Mouse (Mus musculus) ES-E14 (cell line): ENCODE results near the gene Gm9767.

Experiments used
- CHD2 ChIP-seq: IDR thresholded peaks from 2 replicates; pipeline ENCODE4 v1.6.1; 2014; ENCODE audit warnings: mild to moderate bottlenecking, low read depth, low read length, inconsistent platforms
- MAFK ChIP-seq: IDR thresholded peaks from 2 replicates; pipeline ENCODE4 v1.6.1; 2014; ENCODE audit warnings: mild to moderate bottlenecking, low read depth, low read length, inconsistent platforms; ENCODE audit not compliant: insufficient read depth
- ZC3H11A ChIP-seq: IDR thresholded peaks from 2 replicates; pipeline ENCODE4 v1.6.1; 2012; ENCODE audit warnings: low read depth, mild to moderate bottlenecking, inconsistent platforms, low read length, borderline replicate concordance
- ZNF384 ChIP-seq: IDR thresholded peaks from 2 replicates; pipeline ENCODE4 v1.6.1; 2012; ENCODE audit warnings: low read depth, low read length, inconsistent platforms

DNA sequence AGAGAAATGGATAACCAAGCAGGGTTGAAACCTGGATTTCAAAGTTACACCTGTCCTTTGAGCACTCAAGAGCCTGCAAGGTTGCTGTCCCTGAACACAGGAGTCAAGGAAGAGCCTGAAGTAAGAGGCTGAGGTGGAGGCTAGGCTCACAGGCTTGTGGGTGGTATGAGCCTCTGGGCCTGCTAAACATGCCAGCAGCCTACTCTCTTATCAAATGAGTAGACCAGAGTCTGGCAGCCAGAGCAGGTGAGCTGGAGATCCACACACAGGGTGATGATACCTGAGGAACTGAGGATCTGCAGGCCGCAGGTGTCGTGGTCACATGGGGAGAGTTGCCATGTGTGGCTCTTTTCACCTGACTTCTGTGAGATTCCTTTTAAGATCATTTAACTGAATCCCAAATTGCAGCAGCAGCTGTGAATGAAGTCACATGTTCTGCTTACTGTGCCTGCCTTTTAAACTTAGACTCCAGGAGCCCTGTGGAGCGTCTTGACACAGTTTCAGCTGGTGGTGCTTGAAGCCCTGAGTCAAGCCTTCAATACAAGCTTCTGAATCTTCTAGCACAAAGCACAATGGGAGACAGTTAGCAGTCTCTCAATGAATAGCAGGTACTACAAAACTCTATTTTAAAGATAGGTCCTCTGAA lies 18.3 kb upstream of the Gm9767 start:
- TF ChIP-seq MAFK (no peak), CHD2 (no peak), ZNF384 (no peak), ZC3H11A (no peak)
